Mouse (Mus musculus) hindbrain, embryonic 11.5 days (tissue): Measurements from ENCODE around the gene Traf2. TPM values are rescaled to one million over a fixed set of nuclear protein-coding genes. Genes with fewer than 3 reads are reported as not detected.

Source experiments
- ATAC-seq: fragments of 200-750 bp; cut with Nextera tagmentation; 2 replicates; pipeline ENCODE4 v1.8.0; 2017; ENCODE audit warnings: mild to moderate bottlenecking, moderate TSS enrichment, moderate library complexity; ENCODE audit not compliant: low FRiP score
- DNase-seq: peaks from one replicate; pipeline ENCODE4 v3.0.0-alpha.2; 2015; ENCODE audit warnings: low spot score
- H3K27ac ChIP-seq: fragments of 300-500 bp; sonication (generic); 2 replicates; pipeline ENCODE4 v1.5.1; 2014; ENCODE audit warnings: mild to moderate bottlenecking, low read depth, low read length
- H3K27me3 ChIP-seq: fragments of 300-500 bp; sonication (generic); 2 replicates; pipeline ENCODE4 v1.6.1; 2014; ENCODE audit warnings: mild to moderate bottlenecking, low read length, moderate library complexity, mixed read lengths; ENCODE audit not compliant: control insufficient read depth, insufficient read depth
- H3K36me3 ChIP-seq: fragments of 300-500 bp; sonication (generic); 2 replicates; pipeline ENCODE4 v1.6.1; 2014; ENCODE audit warnings: mild to moderate bottlenecking, low read length, moderate library complexity, mixed read lengths; ENCODE audit not compliant: control insufficient read depth, insufficient read depth
- H3K4me1 ChIP-seq: fragments of 300-500 bp; sonication (generic); replicated peaks from 2 replicates; pipeline ENCODE4 v1.6.1; 2014; ENCODE audit warnings: low read length, mixed read lengths; ENCODE audit not compliant: control insufficient read depth, insufficient read depth
- H3K4me2 ChIP-seq: fragments of 300-500 bp; sonication (generic); replicated peaks from 2 replicates; pipeline ENCODE4 v1.6.1; 2014; ENCODE audit warnings: mild to moderate bottlenecking, low read depth, low read length
- H3K4me3 ChIP-seq: fragments of 300-500 bp; sonication (generic); 2 replicates; pipeline ENCODE4 v1.5.1; 2014; ENCODE audit warnings: low read depth, low read length
- H3K9ac ChIP-seq: fragments of 300-500 bp; sonication (generic); 2 replicates; pipeline ENCODE4 v1.6.1; 2014; ENCODE audit warnings: low read depth, low read length
- H3K9me3 ChIP-seq: fragments of 300-500 bp; sonication (generic); 2 replicates; pipeline ENCODE4 v1.6.1; 2016; ENCODE audit warnings: low read length; ENCODE audit not compliant: control insufficient read depth
- WGBS: fragments of 180-500 bp; shearing (Covaris S2); extraction: QIAGEN DNeasy Blood & Tissue Kit; methylation state at CpG from one replicate; pipeline ENCODE4 v1.1.7; 2014; 5-methylcytosine and 5-hydroxymethylcytosine counted together
- polyA plus RNA-seq: library from polyadenylated mRNA; unstranded; fragments of >200 nt; fragmentation: Nextera tagmentation; extraction: Ambion mirVana; gene quantifications from 2 replicates; pipeline ENCODE4 v1.2.1, GENCODE M21; 2014

Traf2 gene
- polyA plus RNA-seq, 1 experiment from 2014 or later: 25.3 TPM

DNA sequence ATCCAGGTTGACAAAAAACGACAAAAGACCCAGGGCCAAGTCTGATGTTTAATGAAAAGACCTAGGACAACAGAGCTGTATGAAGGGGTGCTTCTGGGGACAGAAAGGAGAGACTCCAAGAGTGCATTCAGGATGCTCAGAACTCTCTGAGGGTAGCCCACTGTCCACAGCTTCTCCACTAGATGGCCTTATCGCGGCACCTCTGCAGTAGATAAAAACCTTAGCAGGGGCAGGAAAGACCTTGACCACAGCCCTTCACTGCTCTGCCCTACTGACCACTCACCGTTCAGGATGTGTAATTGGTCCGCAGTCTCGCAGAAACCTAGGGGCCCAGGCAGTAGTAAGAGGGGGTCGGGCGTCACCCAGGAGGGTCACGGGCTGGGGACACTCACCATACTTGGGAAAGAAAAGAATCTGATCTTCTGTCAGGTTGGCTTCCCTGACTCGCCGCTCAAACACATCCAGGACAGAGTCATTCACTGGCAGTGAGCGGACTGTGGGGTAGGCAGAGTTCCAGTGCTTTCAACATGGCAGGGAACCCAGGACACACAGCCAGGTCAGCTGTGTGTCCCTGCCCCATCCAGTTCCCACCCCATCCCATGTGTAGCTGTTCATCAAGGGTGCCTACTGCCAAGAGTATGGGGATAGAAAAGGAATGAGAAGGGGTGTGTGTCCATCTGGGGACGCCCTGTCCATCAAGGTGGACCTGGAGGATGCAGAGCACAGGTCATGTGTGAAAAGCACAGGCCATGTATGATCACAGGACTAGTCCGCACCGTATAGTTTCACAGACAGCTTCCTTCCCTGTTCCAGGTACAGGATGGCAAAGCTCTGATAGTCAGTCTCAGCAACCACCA lies 47.9 kb downstream of the Traf2 start:
- no peak for DNase-seq
- Histone ChIP-seq H3K9ac (no peak overlapping the region), H3K4me2 (no peak overlapping the region), H3K4me1 (peaks cover 4% of the 10 kb centered on the region; the same call in 1 of the 2 replicates), H3K36me3 (no peaks in the 10 kb centered on the region), H3K4me3 (no peak overlapping the region), H3K27ac (no peak overlapping the region), H3K27me3 (no peaks in the 10 kb centered on the region), H3K9me3 (no peaks in the 10 kb centered on the region)
- WGBS: 75% methylated on average over 15 of the region's 15 CpGs
- no peak for ATAC-seq

DNA sequence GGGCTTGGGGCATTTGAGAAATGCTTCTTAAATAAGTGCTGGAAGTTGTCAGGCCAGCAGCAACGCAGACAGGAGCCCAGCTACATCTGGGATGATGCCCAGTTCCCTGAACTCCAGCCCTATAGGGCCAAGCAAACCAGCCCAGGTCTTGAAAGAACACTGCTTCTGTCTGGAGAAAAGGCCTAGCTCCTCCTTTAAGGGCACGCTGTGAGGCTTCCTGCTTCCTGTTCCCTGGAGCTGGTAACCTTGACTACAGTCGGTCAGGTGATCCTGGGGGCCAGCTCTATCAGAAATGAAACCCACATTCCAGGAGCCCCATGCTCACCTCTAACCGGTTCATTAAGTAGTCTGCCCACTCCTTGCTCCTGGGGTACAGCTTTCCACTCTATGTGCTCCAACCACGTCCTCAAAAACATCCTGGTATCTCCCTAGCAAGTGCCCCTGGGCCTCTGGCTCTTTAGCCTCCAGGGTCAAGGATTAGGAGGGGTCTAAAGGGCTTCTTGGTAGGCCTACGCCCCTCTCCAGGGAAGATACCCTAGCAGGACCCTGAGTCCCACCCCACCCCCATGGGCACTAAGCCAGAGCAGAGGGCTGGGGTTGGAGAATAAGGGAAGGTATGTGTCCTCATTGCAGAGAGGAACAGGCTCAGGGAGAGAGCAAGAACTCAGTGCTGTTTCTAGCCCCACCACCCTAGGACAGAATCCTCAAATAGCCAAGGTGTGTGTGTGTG lies 48.7 kb downstream of the Traf2 start:
- Histone ChIP-seq H3K4me2 (no peak overlapping the region), H3K27me3 (no peaks in the 10 kb centered on the region), H3K9me3 (no peaks in the 10 kb centered on the region), H3K36me3 (no peaks in the 10 kb centered on the region), H3K27ac (no peak overlapping the region), H3K4me1 (peaks cover 4% of the 10 kb centered on the region; the same call in 1 of the 2 replicates), H3K9ac (no peak overlapping the region), H3K4me3 (no peak overlapping the region)
- DNase-seq (no peak), ATAC-seq (no peak)
- WGBS: 59% methylated on average over 6 of the region's 6 CpGs

DNA sequence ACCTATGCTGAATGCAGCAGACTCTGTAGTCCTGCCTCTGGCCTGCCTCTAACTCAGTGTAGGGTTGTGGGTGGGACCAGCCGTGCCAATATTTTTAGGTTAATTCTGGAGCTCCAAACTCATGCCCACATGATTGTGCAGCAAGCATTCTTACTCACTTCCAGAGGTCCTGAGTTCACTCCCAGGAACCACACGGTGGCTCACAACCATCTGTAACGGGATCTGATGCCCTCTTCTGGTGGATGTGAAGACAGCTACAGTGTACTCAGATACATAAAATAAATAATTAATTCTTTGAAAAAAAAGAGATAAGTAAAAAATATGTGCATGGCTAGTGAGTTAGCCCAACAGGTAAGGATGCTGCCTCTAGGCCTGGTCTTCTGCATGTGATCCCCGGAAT lies 50.3 kb downstream of the Traf2 start:
- WGBS: 49% methylated on average over 4 of the region's 4 CpGs
- H3K4me2 ChIP-seq: no peak overlapping the region
- no peaks in the 10 kb centered on the region for H3K9me3 ChIP-seq
- DNase-seq (peak; percentile 41), ATAC-seq (no peak)
- H3K4me1 ChIP-seq: peaks cover 2% of the 10 kb centered on the region; the same call in 1 of the 2 replicates
- H3K27ac ChIP-seq: no peak overlapping the region
- H3K4me3 ChIP-seq: no peak overlapping the region
- H3K9ac ChIP-seq: no peak overlapping the region
- H3K36me3 ChIP-seq: no peaks in the 10 kb centered on the region
- H3K27me3 ChIP-seq: no peaks in the 10 kb centered on the region

DNA sequence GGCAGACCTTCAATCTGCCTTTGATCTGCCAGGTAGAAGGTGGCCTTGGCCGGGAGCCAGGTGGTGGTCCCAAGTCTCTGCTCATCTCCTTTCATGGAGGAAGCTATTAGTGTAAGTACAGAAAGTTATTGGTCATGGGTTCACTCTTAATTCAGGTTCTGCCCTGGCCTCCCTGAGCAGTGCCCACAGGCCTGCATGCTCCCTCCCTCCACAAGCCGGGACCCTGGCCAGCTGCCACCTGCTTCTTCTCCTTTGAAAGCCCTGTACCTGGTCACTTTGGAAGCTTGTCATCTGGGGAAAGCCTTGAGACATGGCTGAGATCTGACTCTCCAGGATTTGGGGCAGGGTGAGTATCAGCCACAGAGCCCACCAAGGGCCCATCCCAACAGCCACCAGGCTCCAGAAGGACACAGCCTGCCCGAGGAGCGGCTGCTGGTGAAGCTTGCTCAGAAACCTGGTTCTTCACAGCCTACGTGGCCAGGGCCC lies 53.2 kb downstream of the Traf2 start, which contains the start of gene Lcn12:
Lcn12 (minus strand) TSS at position 436 of the 486 bp plus-strand sequence.
- H3K4me1 ChIP-seq: no peaks in the 10 kb centered on the region
- H3K36me3 ChIP-seq: no peaks in the 10 kb centered on the region
- H3K27ac ChIP-seq: no peak within 1 kb of the TSS
- DNase-seq: no peak
- no peak within 1 kb of the TSS for H3K4me2 ChIP-seq
- no peak within 1 kb of the TSS for H3K4me3 ChIP-seq
- H3K9ac ChIP-seq: no peak within 1 kb of the TSS
- ATAC-seq: no peak
- WGBS: 93% methylated on average over 5 of the region's 5 CpGs
- no peaks in the 10 kb centered on the region for H3K9me3 ChIP-seq
- H3K27me3 ChIP-seq: no peaks in the 10 kb centered on the region

DNA sequence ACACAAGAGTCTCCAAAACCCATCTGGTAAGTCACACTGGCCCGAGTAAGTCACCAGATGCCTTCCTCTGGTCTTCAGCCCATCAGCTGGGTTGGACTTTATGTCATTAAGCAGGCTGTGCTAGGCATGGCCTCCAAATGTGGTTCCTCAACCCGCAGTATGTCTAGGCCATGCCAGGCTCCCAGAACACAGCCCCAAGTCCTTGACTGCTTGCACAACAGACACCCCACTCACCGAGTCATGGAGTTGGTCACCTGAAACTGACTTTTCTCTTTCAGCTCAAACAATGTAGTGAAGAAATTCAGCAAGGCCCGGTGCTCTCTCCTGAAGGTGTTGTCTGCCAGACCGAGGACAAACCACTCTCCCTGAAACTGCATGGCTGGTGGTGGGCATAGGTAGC lies 53.8 kb downstream of the Traf2 start:
- Histone ChIP-seq H3K4me2 (no peak overlapping the region), H3K36me3 (no peaks in the 10 kb centered on the region), H3K9me3 (no peaks in the 10 kb centered on the region), H3K4me3 (no peak overlapping the region), H3K9ac (no peak overlapping the region), H3K27ac (no peak overlapping the region), H3K4me1 (no peaks in the 10 kb centered on the region), H3K27me3 (no peaks in the 10 kb centered on the region)
- no peak for DNase-seq
- no peak for ATAC-seq
- 82% methylated on average over 5 of the region's 5 CpGs for WGBS

DNA sequence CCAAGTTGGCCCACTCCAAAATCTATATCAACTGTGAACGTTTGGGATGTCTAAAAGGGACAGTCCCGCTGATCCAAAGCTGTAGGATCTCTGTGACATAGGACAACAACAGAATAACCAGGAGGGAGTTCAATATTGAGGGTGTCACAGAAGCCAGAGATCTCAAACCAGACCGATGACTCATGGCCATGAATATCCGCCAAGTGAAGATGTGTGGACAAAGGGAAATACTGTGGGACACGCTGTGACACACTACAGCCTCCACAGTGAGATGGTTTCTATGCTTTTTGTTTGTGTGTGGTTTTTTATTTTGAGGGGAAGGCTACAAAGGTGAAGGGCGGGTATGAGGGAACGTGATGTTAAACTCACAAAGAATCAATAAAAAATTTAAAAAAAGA lies 58.1 kb downstream of the Traf2 start:
- DNase-seq: no peak
- H3K4me1 ChIP-seq: no peaks in the 10 kb centered on the region
- H3K4me3 ChIP-seq: no peak overlapping the region
- H3K27me3 ChIP-seq: no peaks in the 10 kb centered on the region
- no peak overlapping the region for H3K27ac ChIP-seq
- H3K4me2 ChIP-seq: no peak overlapping the region
- H3K9me3 ChIP-seq: no peaks in the 10 kb centered on the region
- 81% methylated on average over 7 of the region's 7 CpGs for WGBS
- H3K36me3 ChIP-seq: no peaks in the 10 kb centered on the region
- no peak overlapping the region for H3K9ac ChIP-seq
- no peak for ATAC-seq

DNA sequence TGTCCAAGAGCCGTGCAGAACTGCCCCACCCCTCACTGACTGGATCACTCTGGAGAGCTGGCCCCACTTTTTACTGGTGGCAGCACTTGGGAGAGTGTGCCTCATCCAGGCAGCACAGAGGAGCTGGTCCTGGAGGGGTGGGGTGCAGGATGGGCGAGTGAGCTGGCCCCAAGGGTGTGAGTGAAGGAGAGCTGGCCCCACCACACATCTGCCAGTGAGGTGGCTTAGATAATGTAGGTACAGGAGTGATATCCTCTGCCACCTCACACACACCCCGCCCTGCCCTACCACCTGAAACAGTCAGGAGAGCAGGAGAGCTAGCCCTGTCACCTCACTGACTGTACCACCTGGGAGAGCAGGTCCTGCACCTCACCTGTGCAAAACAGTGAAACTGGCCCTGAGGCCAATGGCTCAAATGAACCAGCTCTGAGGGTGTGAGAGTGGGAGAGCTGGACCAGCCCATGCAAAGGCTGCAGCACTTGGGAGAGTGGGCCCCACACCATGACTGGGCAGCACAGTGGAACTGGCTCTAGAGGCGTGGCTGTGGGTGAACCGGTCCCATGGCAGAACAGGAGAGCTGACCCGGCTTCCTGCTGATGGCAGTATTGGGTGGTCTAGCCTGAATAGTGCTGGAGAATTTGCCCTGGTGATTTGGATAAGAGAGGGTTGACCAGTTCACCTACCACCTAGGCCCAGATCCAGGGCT lies 58.6 kb downstream of the Traf2 start:
- Histone ChIP-seq H3K4me3 (no peak overlapping the region), H3K27me3 (no peaks in the 10 kb centered on the region), H3K9ac (no peak overlapping the region), H3K4me1 (no peaks in the 10 kb centered on the region), H3K4me2 (no peak overlapping the region), H3K36me3 (no peaks in the 10 kb centered on the region), H3K27ac (no peak overlapping the region), H3K9me3 (no peaks in the 10 kb centered on the region)
- 77% methylated on average over 6 of the region's 6 CpGs for WGBS
- DNase-seq (no peak), ATAC-seq (no peak)

DNA sequence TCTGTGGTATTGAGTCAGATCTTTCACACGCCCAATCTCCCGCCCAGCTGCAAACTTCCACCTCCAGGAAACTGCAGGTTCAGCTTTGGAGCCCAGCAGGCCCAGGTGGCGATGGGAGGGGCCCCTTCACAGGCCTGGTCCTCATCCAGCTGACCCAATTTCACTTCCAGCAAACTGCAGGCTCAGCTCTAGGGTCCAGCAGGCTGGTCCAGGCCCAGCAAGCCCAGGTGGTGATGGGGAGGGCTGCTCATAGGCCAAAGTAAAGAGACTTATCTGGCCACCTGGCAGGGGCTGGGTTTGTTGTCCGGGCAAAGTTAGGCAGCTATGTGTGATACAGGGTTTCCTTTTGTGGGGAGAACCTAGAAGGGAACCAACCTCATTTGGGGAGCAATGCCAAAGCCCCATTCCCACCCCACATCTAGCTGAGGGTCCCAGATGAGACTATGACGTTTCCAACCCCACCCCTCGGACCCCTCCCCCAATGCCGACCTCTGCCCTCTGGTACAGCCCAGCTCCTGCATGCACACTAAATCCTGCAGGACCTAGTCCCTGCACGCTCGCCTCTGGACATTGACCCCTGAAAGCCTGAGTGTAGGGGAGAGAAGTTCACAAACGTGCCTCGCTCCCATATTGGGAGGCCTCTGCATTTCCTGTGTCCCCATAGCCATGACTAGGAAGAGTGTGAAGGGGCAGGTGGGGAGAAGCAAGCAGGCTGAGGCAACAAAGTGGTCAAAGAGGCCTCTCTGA lies 61.7 kb downstream of the Traf2 start:
- 78% methylated on average over 11 of the region's 11 CpGs for WGBS
- Histone ChIP-seq H3K36me3 (no peaks in the 10 kb centered on the region), H3K27ac (no peak overlapping the region), H3K4me2 (no peak overlapping the region), H3K4me1 (no peaks in the 10 kb centered on the region), H3K27me3 (no peaks in the 10 kb centered on the region), H3K9me3 (no peaks in the 10 kb centered on the region), H3K4me3 (no peak overlapping the region), H3K9ac (no peak overlapping the region)
- ATAC-seq (no peak), DNase-seq (no peak)
